Comparison of ENCODE assay signal across 11 mouse cellular contexts in the genomic region with DNA sequence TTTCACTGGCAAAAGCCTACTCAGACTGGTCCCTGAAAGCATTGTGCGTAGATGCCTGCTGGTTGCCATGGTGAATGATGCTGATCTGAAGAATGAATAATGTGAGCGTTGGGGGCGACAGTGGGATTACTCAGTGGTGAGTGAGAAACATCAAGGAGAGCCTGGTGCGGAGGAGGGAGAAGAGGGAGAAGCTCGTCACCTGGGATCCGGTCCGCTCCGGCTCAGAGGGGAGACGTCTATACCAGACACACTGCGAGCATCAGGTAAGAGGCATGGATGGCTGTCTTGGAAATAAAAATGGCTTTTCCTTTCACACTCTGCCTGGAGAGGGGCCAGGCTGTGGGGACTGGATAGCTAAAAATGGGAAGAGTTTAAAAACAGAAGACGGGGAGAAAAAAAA. TPM values are rescaled to one million over a fixed set of nuclear protein-coding genes. Genes with fewer than 3 reads are reported as not detected.
DNase-seq lines count a peak whose midpoint lies in the region; ATAC-seq and TF ChIP-seq lines count a peak whose summit lies in the region.
"Had no signal": no experiment of that assay in that cellular context is flagged by ENCODE, and none has a peak within 500 bp of the region (broad histone marks: within the 10 kb centered on the region; RNA-seq: fewer than 3 reads in every experiment).

A gene (plus strand): TSS at position 198 of the 400 bp plus-strand sequence.

- 0 out of 2 replicates have a peak within 1 kb of the TSS, but pooled peaks have one; percentile 6 for H3K4me2 ChIP-seq in neural tube, embryonic 15.5 days

- H3K27ac ChIP-seq in left cerebral cortex, adult 2 months: peak within 1 kb of the TSS; percentile 84
- H3K27ac ChIP-seq in neural tube, embryonic 15.5 days (replicated peaks): peak within 1 kb of the TSS; percentile 7

- WGBS in neural tube, embryonic 15.5 days: 38% methylated on average over 11 of the region's 11 CpGs

- H3K36me3 ChIP-seq in neural tube, embryonic 15.5 days: peaks cover 57% of the 10 kb centered on the region

- H3K9me3 ChIP-seq in neural tube, embryonic 15.5 days (replicated peaks): no peaks in the 10 kb centered on the region

- no peak within 1 kb of the TSS for H3K9ac ChIP-seq in neural tube, embryonic 15.5 days (replicated peaks)

- no peaks in the 10 kb centered on the region for H3K27me3 ChIP-seq in neural tube, embryonic 15.5 days (replicated peaks)

- TF ChIP-seq CTCF in left cerebral cortex, adult 2 months (IDR thresholded peaks at IDR 0.05): no peak

- intact Hi-C loops in left cerebral cortex, adult 2 months (cut with DNase I): no loop called here

- DNase-seq in embryo, embryonic 11 days: peak; percentile 32
- peak; percentile 71 to 82 for DNase-seq in frontal cortex, postnatal 14 days (ENCODE audit: low spot score in 2 of 2)
- peak; percentile 73 to 81 for DNase-seq in left cerebral cortex, adult 2 months (ENCODE audit: extremely low spot score in 1 of 2, low spot score in 2 of 2)
- DNase-seq in thymus, postnatal 0 days (ENCODE audit: low spot score): no peak
- DNase-seq in urinary bladder, adult 2 months (ENCODE audit: low spot score): no peak
- DNase-seq in ovary, adult 18-20 months (ENCODE audit: low spot score): no peak
- DNase-seq: lung, postnatal 4 days; thymus, postnatal 4 days had no signal

- peak within 1 kb of the TSS; percentile 16 for H3K4me3 ChIP-seq in left cerebral cortex, adult 2 months
- no peak within 1 kb of the TSS for H3K4me3 ChIP-seq in neural tube, embryonic 15.5 days (replicated peaks)

- peak; percentile 49; the same call in 1 of the 2 replicates for ATAC-seq in neural tube, embryonic 15.5 days (ENCODE audit: low FRiP score)
- no peak for ATAC-seq in cerebellum, adult (ENCODE audit: insufficient number of reproducible peaks, low FRiP score, low TSS enrichment)

- H3K4me1 ChIP-seq in neural tube, embryonic 15.5 days: peaks cover 20% of the 10 kb centered on the region

RNA-seq across cellular contexts. Expression of the gene that starts here (rescaled TPM):
- total RNA-seq in left cerebral cortex, adult 2 months (2021): 1 to 10 TPM; 4.9 to 5.2 TPM
- polyA plus RNA-seq in neural tube, embryonic 15.5 days (2015; fragmentation: Nextera tagmentation; extraction: Ambion mirVana): 1.5 and 2.3 TPM in 2 replicates
- polyA plus RNA-seq in thymus, postnatal 0 days (2015; fragmentation: Nextera tagmentation; extraction: Ambion mirVana): 0.75 and 1.4 TPM in 2 replicates
- 0.07 TPM in 2 replicates for polyA plus RNA-seq in urinary bladder, adult 2 months (2012; rRNA removed)
- total RNA-seq: gastrocnemius, postnatal 4 days had no signal

Comparison
In these comparisons a context has a peak if more than half of its experiments do, and no peak if none do; other contexts are left out.
1. DNase-seq: peak in embryo, embryonic 11 days (single experiment), frontal cortex, postnatal 14 days (2 of 2) and left cerebral cortex, adult 2 months (2 of 2); none in thymus, postnatal 0 days (single experiment), urinary bladder, adult 2 months (single experiment) and ovary, adult 18-20 months (single experiment).